Comparison of ENCODE assay signal across 11 mouse cellular contexts in the genomic region with DNA sequence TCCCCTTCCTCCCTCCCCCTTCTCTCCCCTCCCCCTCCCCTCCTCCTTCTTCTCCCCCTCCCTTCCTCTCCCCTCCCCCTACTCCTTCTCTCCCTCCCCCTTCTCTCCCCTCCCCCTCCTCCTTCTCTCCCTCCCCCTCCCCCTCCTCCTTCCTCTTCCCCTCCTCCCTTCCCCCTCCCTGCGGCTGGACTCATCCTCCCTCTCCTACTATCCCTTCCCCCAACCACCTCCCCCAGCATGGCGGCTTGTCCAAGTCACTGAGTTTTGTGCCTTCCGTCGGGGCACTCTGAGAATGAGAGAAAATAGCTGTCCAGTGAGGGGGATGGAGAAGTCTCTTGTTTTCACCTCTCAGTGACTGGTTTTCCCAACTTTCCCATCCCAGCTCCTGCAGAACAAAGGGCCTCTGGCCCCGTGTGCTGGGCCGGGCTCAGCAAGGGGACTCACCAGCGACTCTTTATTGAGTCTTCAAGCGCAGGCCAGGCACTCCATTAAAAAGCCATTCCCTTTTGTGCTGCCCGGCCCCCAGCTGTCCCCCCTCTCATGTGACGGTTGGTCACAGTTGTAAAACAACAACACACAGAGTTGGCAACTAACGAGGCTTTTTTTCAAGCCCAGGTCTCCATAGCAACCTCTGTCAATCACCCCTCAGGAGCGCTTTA.
DNase-seq lines count a peak whose midpoint lies in the region; ATAC-seq and TF ChIP-seq lines count a peak whose summit lies in the region.
"Had no signal": no experiment of that assay in that cellular context is flagged by ENCODE, and none has a peak within 500 bp of the region (broad histone marks: within the 10 kb centered on the region; RNA-seq: fewer than 3 reads in every experiment).

No protein-coding gene starts in this region.

- ATAC-seq in hindbrain, embryonic 14.5 days (ENCODE audit: low FRiP score) = peak; percentile 51; the same call in 1 of the 2 replicates
- ATAC-seq in midbrain, postnatal 0 days (ENCODE audit: low FRiP score) = no peak

- peak overlapping the region; percentile 69 for H3K27ac ChIP-seq in heart, embryonic 10.5 days
- no peak overlapping the region for H3K27ac ChIP-seq in hindbrain, embryonic 14.5 days
- no peak overlapping the region for H3K27ac ChIP-seq in midbrain, postnatal 0 days (ENCODE audit: low read depth, low read length)
- no peak overlapping the region for H3K27ac ChIP-seq in left cerebral cortex, adult 2 months
- H3K27ac ChIP-seq: embryonic facial prominence, embryonic 15.5 days; limb, embryonic 15.5 days had no signal

- 0 out of 2 replicates have a peak overlapping the region, but pooled peaks have one; percentile 15 for H3K4me3 ChIP-seq in heart, embryonic 10.5 days
- no peak overlapping the region for H3K4me3 ChIP-seq in hindbrain, embryonic 14.5 days (replicated peaks; ENCODE audit: low read length)
- no peak overlapping the region for H3K4me3 ChIP-seq in midbrain, postnatal 0 days (ENCODE audit: low read depth, low read length)
- H3K4me3 ChIP-seq in left cerebral cortex, adult 2 months = no peak overlapping the region
- H3K4me3 ChIP-seq: embryonic facial prominence, embryonic 15.5 days; limb, embryonic 15.5 days had no signal

- DNase-seq in heart, embryonic 10.5 days (ENCODE audit: low spot score) = no peak
- no peak for DNase-seq in heart, postnatal 25 days (ENCODE audit: low spot score)
- peak; percentile 88 for DNase-seq in embryo, embryonic 10.5 days (ENCODE audit: low spot score)
- no peak for DNase-seq in hindbrain, embryonic 14.5 days (ENCODE audit: low spot score)
- DNase-seq in midbrain, postnatal 0 days (ENCODE audit: low spot score) = peak; percentile 63
- no peak for DNase-seq in left cerebral cortex, adult 2 months (ENCODE audit: extremely low spot score in 1 of 2, low spot score in 2 of 2)
- DNase-seq in urinary bladder, adult 2 months (ENCODE audit: low spot score) = no peak
- no peak for DNase-seq in frontal cortex, adult 2 months (ENCODE audit: extremely low spot score in 1 of 2, low spot score in 1 of 2)
- DNase-seq: kidney, postnatal 36 days had no signal

- WGBS in heart, embryonic 10.5 days = 9% methylated on average over 12 of the region's 12 CpGs
- WGBS in hindbrain, embryonic 14.5 days = 2% methylated on average over 12 of the region's 12 CpGs
- WGBS in midbrain, postnatal 0 days = 7% methylated on average over 12 of the region's 12 CpGs

- no peak overlapping the region for H3K9ac ChIP-seq in hindbrain, embryonic 14.5 days
- no peak overlapping the region for H3K9ac ChIP-seq in midbrain, postnatal 0 days (replicated peaks; ENCODE audit: low read length, poor library complexity, severe bottlenecking)
- H3K9ac ChIP-seq: embryonic facial prominence, embryonic 15.5 days; limb, embryonic 15.5 days had no signal

- no peaks in the 10 kb centered on the region; the same call in none of the 2 replicates for H3K27me3 ChIP-seq in heart, embryonic 10.5 days (ENCODE audit: insufficient read depth, poor library complexity, severe bottlenecking)
- peaks cover 59% of the 10 kb centered on the region for H3K27me3 ChIP-seq in hindbrain, embryonic 14.5 days (ENCODE audit: control insufficient read depth, insufficient read depth, low read length)
- peaks cover 20% of the 10 kb centered on the region for H3K27me3 ChIP-seq in midbrain, postnatal 0 days (ENCODE audit: insufficient read depth, low read length)

- peaks cover 59% of the 10 kb centered on the region for H3K4me1 ChIP-seq in heart, embryonic 10.5 days
- H3K4me1 ChIP-seq in hindbrain, embryonic 14.5 days (replicated peaks; ENCODE audit: control insufficient read depth, insufficient read depth, low read length) = peaks cover 15% of the 10 kb centered on the region
- no peaks in the 10 kb centered on the region for H3K4me1 ChIP-seq in midbrain, postnatal 0 days (ENCODE audit: insufficient read depth, low read length)

- H3K36me3 ChIP-seq in heart, embryonic 10.5 days = peaks cover 9% of the 10 kb centered on the region; the same call in 1 of the 2 replicates
- H3K36me3 ChIP-seq in hindbrain, embryonic 14.5 days (replicated peaks; ENCODE audit: control insufficient read depth, insufficient read depth) = no peaks in the 10 kb centered on the region
- H3K36me3 ChIP-seq in midbrain, postnatal 0 days (ENCODE audit: insufficient read depth, low read length) = no peaks in the 10 kb centered on the region
- H3K36me3 ChIP-seq: embryonic facial prominence, embryonic 15.5 days; limb, embryonic 15.5 days had no signal

- H3K4me2 ChIP-seq in hindbrain, embryonic 14.5 days (replicated peaks) = no peak overlapping the region
- H3K4me2 ChIP-seq in midbrain, postnatal 0 days (ENCODE audit: low read depth, low read length, poor library complexity, severe bottlenecking) = no peak overlapping the region
- H3K4me2 ChIP-seq: embryonic facial prominence, embryonic 15.5 days; limb, embryonic 15.5 days had no signal

- TF ChIP-seq CTCF in midbrain, postnatal 0 days (IDR thresholded peaks at IDR 0.05) = no peak
- TF ChIP-seq CTCF in left cerebral cortex, adult 2 months (IDR thresholded peaks at IDR 0.05) = no peak

- intact Hi-C loops in heart, postnatal 25 days (cut with DNase I) = loop anchor here (5.0 kb wide), 1 partner anchor 55 kb away; no protein-coding TSS in a partner anchor
- intact Hi-C loops in left cerebral cortex, adult 2 months (cut with DNase I) = no loop called here

- no peaks in the 10 kb centered on the region for H3K9me3 ChIP-seq in heart, embryonic 10.5 days
- H3K9me3 ChIP-seq in hindbrain, embryonic 14.5 days (ENCODE audit: control insufficient read depth, low read length) = no peaks in the 10 kb centered on the region
- H3K9me3 ChIP-seq in midbrain, postnatal 0 days (ENCODE audit: low read length) = no peaks in the 10 kb centered on the region
- H3K9me3 ChIP-seq: embryonic facial prominence, embryonic 15.5 days; limb, embryonic 15.5 days had no signal

Comparison
In these comparisons a context has a peak if more than half of its experiments do, and no peak if none do; other contexts are left out.
1. DNase-seq: peak in embryo, embryonic 10.5 days (single experiment) and midbrain, postnatal 0 days (single experiment); none in heart, embryonic 10.5 days (single experiment), heart, postnatal 25 days (single experiment), hindbrain, embryonic 14.5 days (single experiment), left cerebral cortex, adult 2 months (0 of 2), urinary bladder, adult 2 months (single experiment) and frontal cortex, adult 2 months (0 of 2).